Mouse (Mus musculus) macrophage (primary cell): Measurements from ENCODE around the gene Nav3. TPM values are rescaled to one million over a fixed set of nuclear protein-coding genes. Genes with fewer than 3 reads are reported as not detected.

Experiments used
- H3K27ac ChIP-seq: fragments of 350-480 bp; formaldehyde crosslinking; 2 replicates; pipeline ENCODE4 v1.9.0; 2021
- H3K36me3 ChIP-seq: fragments of 350-480 bp; formaldehyde crosslinking; 2 replicates; pipeline ENCODE4 v1.9.0; 2021; ENCODE audit errors: inconsistent target
- H3K4me3 ChIP-seq: fragments of 350-480 bp; formaldehyde crosslinking; 2 replicates; pipeline ENCODE4 v1.9.0; 2021; ENCODE audit errors: inconsistent target
- H3K79me2 ChIP-seq: fragments of 350-480 bp; formaldehyde crosslinking; 2 replicates; pipeline ENCODE4 v1.9.0; 2021; ENCODE audit errors: inconsistent target
- WGBS: methylation state at CpG from one replicate; pipeline ENCODE4 v1.1.7; 2026; ENCODE audit warnings: inconsistent platforms; ENCODE audit not compliant: missing documents; 5-methylcytosine and 5-hydroxymethylcytosine counted together
- polyA plus RNA-seq: library from polyadenylated mRNA; stranded (reverse); fragments of 250-400 nt; gene quantifications from 3 replicates; pipeline ENCODE4 v1.2.4, GENCODE M21; 2018; ENCODE audit warnings: inconsistent platforms

The Nav3 gene
- polyA plus RNA-seq, 1 experiment from 2014 or later, result not detected

- 15% methylated on average over 4 of the region's 4 CpGs for WGBS
- Histone ChIP-seq H3K79me2 (no peaks in the 10 kb centered on the region), H3K36me3 (no peaks in the 10 kb centered on the region), H3K27ac (no peak overlapping the region), H3K4me3 (no peak overlapping the region)
These were observed 591.3 kb downstream of the Nav3 start for GRCm38 (mm10) chr10:109864708-109865107.

- no peaks in the 10 kb centered on the region for H3K79me2 ChIP-seq
- H3K4me3 ChIP-seq, result no peak overlapping the region
- H3K27ac ChIP-seq, result no peak overlapping the region
- 71% methylated on average over 2 of the region's 2 CpGs for WGBS
- H3K36me3 ChIP-seq, result no peaks in the 10 kb centered on the region
These were observed 594.7 kb downstream of the Nav3 start for GRCm38 (mm10) chr10:109861275-109861674.

- Histone ChIP-seq H3K36me3 (no peaks in the 10 kb centered on the region), H3K4me3 (no peak overlapping the region), H3K27ac (no peak overlapping the region), H3K79me2 (no peaks in the 10 kb centered on the region)
- WGBS, result 85% methylated on average over 2 of the region's 2 CpGs
These were observed 597.4 kb downstream of the Nav3 start for GRCm38 (mm10) chr10:109858568-109858967.

GRCm38 (mm10) chr10:109852392-109852791 is 603.6 kb downstream of the Nav3 start:
- no peak overlapping the region for H3K4me3 ChIP-seq
- WGBS, result 81% methylated on average over 7 of the region's 7 CpGs

GRCm38 (mm10) chr10:109847631-109848030 is 608.4 kb downstream of the Nav3 start:
- Histone ChIP-seq H3K36me3 (no peaks in the 10 kb centered on the region), H3K27ac (no peak overlapping the region), H3K79me2 (no peaks in the 10 kb centered on the region), H3K4me3 (no peak overlapping the region)
- 91% methylated on average over 4 of the region's 4 CpGs for WGBS

More at GRCm38 (mm10) chr10:109852392-109852791, 603.6 kb downstream of the Nav3 start:
- no peak overlapping the region for H3K27ac ChIP-seq
- no peaks in the 10 kb centered on the region for H3K79me2 ChIP-seq
- no peaks in the 10 kb centered on the region for H3K36me3 ChIP-seq

GRCm38 (mm10) chr10:109843661-109844060 is 612.3 kb downstream of the Nav3 start:
- H3K27ac ChIP-seq, result no peak overlapping the region
- no peaks in the 10 kb centered on the region for H3K79me2 ChIP-seq
- H3K36me3 ChIP-seq, result no peaks in the 10 kb centered on the region
- WGBS, result 82% methylated on average over 4 of the region's 4 CpGs
- no peak overlapping the region for H3K4me3 ChIP-seq

- Histone ChIP-seq H3K4me3 (no peak overlapping the region), H3K27ac (no peak overlapping the region), H3K79me2 (no peaks in the 10 kb centered on the region), H3K36me3 (no peaks in the 10 kb centered on the region)
- 47% methylated on average over 18 of the region's 18 CpGs for WGBS
These were observed 623.2 kb downstream of the Nav3 start for GRCm38 (mm10) chr10:109832768-109833291.

GRCm38 (mm10) chr10:109806782-109807493 is 649.1 kb downstream of the Nav3 start:
- Histone ChIP-seq H3K4me3 (no peak overlapping the region), H3K79me2 (no peaks in the 10 kb centered on the region)
- 75% methylated on average over 5 of the region's 5 CpGs for WGBS

GRCm38 (mm10) chr10:109803441-109803840 is 652.6 kb downstream of the Nav3 start:
- Histone ChIP-seq H3K4me3 (no peak overlapping the region), H3K36me3 (no peaks in the 10 kb centered on the region), H3K27ac (no peak overlapping the region), H3K79me2 (no peaks in the 10 kb centered on the region)

More at GRCm38 (mm10) chr10:109806782-109807493, 649.1 kb downstream of the Nav3 start:
- Histone ChIP-seq H3K27ac (no peak overlapping the region), H3K36me3 (no peaks in the 10 kb centered on the region)

- Histone ChIP-seq H3K27ac (no peak overlapping the region), H3K4me3 (no peak overlapping the region), H3K79me2 (no peaks in the 10 kb centered on the region), H3K36me3 (no peaks in the 10 kb centered on the region)
- WGBS, result 56% methylated on average over 1 of the region's 1 CpGs
These were observed 653.8 kb downstream of the Nav3 start for GRCm38 (mm10) chr10:109802236-109802635.

- H3K79me2 ChIP-seq, result no peaks in the 10 kb centered on the region
- WGBS, result 83% methylated on average over 6 of the region's 6 CpGs
- H3K27ac ChIP-seq, result no peak overlapping the region
- H3K36me3 ChIP-seq, result no peaks in the 10 kb centered on the region
- no peak overlapping the region for H3K4me3 ChIP-seq
These were observed 656.8 kb downstream of the Nav3 start for GRCm38 (mm10) chr10:109799246-109799645.

- Histone ChIP-seq H3K79me2 (no peaks in the 10 kb centered on the region), H3K4me3 (no peak overlapping the region), H3K27ac (no peak overlapping the region), H3K36me3 (no peaks in the 10 kb centered on the region)
- WGBS, result 72% methylated on average over 3 of the region's 3 CpGs
These were observed 659.0 kb downstream of the Nav3 start for GRCm38 (mm10) chr10:109796981-109797380.

GRCm38 (mm10) chr10:109793491-109793890 is 662.5 kb downstream of the Nav3 start:
- H3K4me3 ChIP-seq, result no peak overlapping the region
- H3K79me2 ChIP-seq, result no peaks in the 10 kb centered on the region
- no peak overlapping the region for H3K27ac ChIP-seq
- 84% methylated on average over 4 of the region's 4 CpGs for WGBS
- H3K36me3 ChIP-seq, result no peaks in the 10 kb centered on the region

- 70% methylated on average over 2 of the region's 2 CpGs for WGBS
- H3K79me2 ChIP-seq, result no peaks in the 10 kb centered on the region
- no peak overlapping the region for H3K4me3 ChIP-seq
- H3K36me3 ChIP-seq, result no peaks in the 10 kb centered on the region
- H3K27ac ChIP-seq, result no peak overlapping the region
These were observed 667.3 kb downstream of the Nav3 start for GRCm38 (mm10) chr10:109788728-109789127.

GRCm38 (mm10) chr10:109779109-109779508 is 676.9 kb downstream of the Nav3 start:
- no peaks in the 10 kb centered on the region for H3K79me2 ChIP-seq
- 100% methylated on average over 4 of the region's 4 CpGs for WGBS
- no peak overlapping the region for H3K4me3 ChIP-seq
- H3K27ac ChIP-seq, result no peak overlapping the region
- H3K36me3 ChIP-seq, result no peaks in the 10 kb centered on the region
